Mouse (Mus musculus) T-helper 2 cell (primary cell): ENCODE measurements around the gene L3mbtl1.
"Not testable (repeated sequence)": the region's sequence is repeated elsewhere in the genome, so short reads cannot be mapped to it uniquely, and the experiment has no call there.

Source experiments
- in situ Hi-C: fragments of 300-600 bp; cut with MboI, MseI; formaldehyde crosslinking; loops from one replicate; pipeline ENCODE4 v1.15.1; 2025; ENCODE audit warnings: high pct_unique_total_duplicates

The L3mbtl1 gene

DNA sequence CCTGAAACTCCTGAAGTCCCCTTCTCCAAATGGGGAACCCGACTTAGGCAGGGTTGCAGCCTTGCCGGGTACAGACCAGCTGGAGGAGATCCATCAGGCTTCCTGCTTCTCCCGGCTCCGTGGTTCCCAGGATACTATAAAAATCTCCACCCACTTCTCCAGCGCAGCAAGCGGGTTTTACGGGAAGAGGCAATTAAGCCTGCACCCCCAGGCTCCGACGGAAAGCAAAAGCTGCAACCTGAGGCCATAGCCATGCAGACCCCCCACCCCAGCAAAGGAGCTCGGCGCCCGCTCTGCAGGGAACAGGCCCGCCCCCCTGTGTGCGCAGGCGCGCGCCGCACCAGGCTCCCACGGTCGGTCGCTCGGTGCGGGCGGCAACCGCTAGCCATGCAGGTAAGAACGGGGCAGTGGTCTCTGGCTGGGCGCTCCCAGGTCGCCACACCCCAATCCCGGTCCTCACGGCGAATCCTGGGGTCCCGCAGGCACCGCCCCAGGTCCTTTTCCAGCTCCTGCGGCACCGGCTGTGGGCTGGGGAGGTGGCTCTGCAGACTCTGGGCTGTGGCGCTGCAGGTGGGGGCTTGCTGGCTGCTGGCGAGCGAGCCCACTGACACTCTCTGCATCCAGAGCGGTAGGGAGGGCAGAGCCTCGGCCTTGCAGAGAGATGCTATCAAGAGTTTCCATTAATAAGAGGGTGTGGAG, at the start of gene L3mbtl1:
Gene L3mbtl1, plus strand, starts transcription at position 325 of the 699 bp plus-strand sequence.
- in situ Hi-C loops = no loop called here

DNA sequence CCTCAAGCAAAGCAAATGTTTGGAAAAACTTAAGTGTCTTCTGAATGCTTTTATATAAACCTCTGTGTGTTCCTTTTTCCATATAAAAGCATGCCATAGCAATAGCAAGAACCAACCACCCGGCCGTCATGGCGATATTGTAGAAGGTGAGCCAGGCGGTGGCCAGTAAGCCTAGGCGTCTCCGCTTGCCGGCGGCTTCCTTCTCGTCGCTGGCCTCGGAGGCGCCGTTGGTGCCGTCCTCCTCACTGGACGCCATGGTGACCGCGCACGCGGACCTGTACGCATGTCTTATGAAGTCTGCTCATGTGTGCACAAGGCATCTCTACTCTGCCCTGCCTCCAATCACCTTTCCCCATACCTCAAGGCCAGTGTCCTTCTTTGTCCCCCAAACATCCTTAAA, 44.0 kb upstream of the L3mbtl1 start:
- in situ Hi-C loops = not testable (repeated sequence)

DNA sequence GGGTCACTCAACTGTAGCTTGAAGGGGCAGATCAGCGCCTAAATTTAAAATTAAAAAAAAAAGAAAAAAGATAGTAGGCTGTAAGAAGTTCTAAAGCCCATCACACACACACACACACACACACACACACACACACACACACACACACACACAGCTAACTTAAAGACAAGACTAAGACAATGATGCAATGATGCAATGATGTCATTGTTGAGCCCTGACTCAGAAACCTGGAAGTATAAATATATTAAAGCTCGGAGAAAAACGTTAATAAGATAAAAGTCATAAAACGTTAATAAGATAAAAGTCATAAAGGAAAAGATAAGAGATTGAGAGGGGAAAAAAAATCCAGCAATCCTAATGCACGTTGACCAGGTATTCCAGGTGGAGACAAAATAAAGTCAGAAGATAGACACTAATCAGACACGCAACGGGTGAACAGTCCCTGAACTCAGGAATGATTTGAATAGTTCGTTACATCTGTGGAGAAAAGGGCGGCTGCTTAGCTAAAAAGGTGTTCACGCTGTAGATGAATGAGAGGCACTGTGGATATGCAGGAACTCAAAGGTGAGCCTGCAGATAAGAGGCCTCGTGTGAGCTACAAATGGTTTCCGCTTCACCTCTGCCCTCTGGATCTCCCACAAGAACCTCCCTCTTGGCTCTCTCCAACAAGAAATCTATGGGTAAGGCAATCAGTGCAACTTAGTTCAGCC, 43.2 kb upstream of the L3mbtl1 start:
- in situ Hi-C loops = no loop called here

DNA sequence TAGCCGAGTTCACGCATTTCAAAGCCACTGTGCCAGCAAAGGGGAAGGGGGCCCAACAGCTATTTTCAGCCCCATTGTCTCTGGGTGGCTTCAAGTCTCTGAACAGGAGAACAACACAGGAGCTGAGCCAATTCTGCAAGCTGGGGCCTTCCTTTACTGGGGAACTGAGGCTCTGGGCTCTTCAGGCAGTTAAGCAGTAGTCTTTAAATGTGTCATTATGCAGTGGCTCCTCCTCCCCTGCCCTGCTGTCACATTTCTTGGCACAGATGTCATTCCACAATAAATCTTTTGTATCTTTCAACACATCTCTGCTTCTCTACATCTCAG, 42.7 kb upstream of the L3mbtl1 start:
- in situ Hi-C loops = no loop called here

DNA sequence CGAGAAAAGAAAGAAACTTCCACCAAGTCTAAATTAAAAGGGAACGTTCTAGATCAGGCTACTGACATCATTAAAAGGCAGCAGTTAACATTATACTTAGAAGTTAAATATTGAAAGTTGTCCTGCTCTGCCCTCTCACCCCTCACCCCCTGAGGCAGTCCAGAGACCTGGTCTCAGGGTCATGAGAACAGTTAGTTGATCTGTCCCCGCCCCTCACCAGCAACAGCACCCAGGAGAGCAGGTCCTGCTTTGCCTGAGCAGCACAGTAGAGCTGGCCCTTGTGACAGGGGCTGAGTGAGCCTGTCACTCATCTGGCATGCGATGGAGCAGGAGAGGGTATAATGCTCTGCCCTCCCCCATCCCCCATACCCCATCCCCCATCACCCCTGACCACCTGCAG, 37.4 kb upstream of the L3mbtl1 start:
- in situ Hi-C loops = no loop called here

DNA sequence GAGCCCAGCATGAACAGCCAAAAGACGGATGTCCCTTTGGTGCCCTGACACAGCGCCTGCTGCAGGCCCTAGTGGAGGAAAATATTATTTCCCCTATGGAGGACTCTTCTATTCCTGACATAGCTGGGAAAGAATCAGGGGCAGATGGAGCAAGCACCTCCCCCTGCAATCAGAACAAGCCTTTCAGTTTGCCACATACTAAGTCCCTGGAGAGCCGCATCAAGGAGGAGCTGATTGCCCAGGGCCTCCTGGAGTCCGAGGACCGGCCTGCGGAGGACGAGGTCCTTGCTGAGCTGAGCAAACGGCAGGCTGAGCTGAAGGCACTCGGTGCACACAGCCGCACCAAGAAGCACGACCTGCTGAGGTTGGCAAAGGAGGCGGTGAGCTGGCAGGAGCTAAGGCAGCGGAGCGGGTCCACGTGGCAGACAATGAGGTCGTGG, 35.2 kb upstream of the L3mbtl1 start:
- in situ Hi-C loops = no loop called here

DNA sequence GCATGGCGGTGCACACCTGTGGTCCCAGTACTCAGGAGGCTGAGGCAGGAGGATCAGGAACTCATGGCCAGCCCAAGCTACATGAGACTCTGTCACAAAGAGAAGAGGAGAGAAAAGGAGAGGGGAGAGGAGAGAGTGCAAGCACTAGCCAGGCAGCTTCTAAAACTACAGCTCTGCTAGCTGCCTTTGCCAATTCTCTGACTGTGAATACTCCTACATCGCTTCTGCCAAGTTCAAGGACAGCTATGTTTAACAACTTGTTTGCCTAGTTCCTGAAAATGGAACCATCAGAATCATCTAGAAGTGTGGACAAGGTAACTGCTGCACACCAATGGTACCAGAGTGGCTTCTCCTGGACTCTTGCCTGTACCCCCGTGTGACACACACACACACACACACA, 29.2 kb upstream of the L3mbtl1 start:
- in situ Hi-C loops = no loop called here

DNA sequence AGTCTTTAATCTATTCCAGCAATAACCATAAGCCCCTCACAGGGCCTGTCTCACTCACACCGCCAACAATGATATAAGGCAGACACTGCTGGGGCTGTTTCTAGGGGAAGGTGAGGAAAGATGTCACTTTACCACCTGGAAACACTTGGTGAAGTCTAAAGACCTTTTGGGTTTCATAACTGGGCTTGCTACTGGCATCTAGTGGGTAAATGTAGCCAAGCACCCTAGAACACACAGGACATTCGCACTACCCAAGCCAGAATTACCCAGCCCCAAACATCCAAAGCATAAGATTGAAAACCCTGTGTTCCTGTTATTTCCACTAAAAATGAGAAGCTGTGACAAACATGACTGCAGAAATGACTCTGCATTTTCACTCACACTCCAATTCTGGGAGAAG, 28.8 kb upstream of the L3mbtl1 start:
- in situ Hi-C loops = no loop called here

DNA sequence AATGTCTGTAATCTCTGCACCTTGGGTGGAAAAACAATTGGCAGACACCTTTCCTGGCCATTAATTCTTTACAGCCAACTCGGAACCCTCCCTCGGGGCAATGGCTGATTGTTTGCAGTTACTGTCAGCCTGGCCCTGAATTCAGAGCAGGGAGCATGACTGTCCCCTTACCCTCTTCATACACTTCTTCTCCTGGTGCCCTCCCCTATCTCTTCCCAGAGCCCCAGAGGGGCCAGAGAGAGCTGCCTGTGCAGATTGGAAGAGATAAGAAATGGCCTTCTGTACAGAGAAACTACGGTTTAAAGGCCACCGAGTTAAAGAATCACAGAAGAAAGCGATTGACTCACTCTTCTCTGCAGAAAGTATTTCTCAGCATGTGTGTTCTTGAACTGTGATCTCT, 23.3 kb upstream of the L3mbtl1 start:
- in situ Hi-C loops = loop anchor here (5.0 kb wide), 2 partner anchors 92 to 412 kb away; no protein-coding TSS in a partner anchor

DNA sequence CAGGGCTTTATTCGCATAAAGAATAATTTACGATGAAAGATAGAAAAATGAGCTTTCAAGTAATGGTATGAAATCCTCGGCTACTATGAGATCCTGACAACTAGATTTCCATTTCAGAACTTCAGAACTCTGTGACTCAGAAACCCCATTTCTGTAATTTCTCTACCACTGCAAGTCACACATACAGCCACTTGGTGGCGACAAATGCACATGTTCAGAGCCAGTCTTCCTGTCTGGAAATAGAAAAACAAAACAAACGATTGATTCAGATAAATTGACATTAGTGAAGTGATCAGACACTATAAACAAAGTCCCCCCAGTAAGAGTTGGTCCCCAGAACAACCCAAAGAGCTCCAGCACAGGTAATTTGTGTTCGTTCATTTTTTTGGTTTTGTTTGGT, 21.1 kb upstream of the L3mbtl1 start:
- in situ Hi-C loops = loop anchor here (5.0 kb wide), 2 partner anchors 90 to 410 kb away; no protein-coding TSS in a partner anchor

DNA sequence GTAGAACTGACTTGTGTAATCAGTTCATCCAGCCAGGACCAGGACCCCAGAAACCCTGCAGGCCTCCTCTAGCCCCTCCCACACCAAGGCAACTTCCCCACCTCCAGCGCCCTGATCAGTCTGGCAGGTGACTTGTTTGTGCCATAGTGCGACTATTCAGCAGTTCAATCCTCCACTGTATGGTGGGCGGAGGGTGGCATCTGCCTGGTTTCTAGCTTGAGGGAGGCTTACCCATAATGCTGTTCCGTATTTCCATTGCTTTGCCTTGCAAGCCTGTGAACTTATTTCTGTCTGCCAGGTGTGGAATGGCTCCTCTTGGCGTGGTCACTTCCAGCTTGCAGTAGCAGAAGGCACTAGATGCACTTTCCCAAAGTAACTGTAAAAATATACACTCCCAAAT, 20.4 kb upstream of the L3mbtl1 start:
- in situ Hi-C loops = loop anchor here (5.0 kb wide), 2 partner anchors 89 to 409 kb away; no protein-coding TSS in a partner anchor

DNA sequence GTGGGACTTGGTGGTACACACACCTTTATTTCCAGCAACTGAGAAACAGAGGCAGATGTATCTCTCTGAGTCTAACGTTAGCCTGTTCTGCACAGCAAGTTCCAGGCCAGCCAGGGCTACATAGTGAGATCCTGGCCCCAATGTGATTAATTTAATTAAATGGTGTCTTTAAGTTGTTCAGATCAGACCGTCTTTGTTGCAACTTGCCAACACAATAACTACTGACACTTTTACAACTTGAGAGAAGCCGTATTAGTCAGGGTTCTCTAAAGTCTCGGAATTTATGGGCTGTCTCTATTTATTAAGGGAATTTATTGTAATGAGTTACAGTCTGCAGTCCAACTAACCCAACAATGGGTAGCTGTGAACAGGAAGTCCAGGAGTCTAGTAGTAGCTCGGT, 19.1 kb upstream of the L3mbtl1 start:
- in situ Hi-C loops = loop anchor here (5.0 kb wide), 2 partner anchors 88 to 408 kb away; no protein-coding TSS in a partner anchor

DNA sequence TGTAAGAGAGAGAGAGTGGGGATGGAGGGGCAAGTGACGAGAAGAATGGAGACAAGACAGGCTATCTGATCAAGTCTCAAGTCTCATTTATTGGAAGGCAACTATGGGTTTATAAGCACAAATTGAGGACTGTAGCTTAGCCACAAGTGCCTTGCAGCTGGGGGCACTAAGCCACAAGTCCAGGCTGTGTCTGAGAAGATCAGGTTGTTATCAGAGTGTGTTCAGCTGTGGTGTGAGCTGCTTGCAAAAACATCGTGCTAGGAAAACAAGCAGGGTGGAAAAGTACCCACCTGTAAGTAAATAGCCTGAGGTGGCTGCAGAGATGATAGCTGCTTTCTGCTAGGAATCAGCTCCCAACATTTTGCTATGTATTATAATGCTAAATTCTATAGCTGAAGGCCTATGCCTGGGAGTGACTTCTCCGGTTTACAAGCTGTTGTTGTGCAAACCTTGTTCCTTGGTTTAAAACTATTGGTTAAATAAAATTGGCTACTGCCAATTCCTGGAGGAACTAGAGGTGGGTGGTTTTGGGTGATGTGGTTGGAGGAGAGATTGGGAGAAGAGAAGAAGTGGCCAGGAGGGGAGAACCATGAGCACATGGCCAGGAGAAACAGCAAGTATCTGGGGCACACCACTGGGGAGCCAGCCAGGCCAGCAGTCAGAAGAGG, 15.2 kb upstream of the L3mbtl1 start:
- in situ Hi-C loops = no loop called here

DNA sequence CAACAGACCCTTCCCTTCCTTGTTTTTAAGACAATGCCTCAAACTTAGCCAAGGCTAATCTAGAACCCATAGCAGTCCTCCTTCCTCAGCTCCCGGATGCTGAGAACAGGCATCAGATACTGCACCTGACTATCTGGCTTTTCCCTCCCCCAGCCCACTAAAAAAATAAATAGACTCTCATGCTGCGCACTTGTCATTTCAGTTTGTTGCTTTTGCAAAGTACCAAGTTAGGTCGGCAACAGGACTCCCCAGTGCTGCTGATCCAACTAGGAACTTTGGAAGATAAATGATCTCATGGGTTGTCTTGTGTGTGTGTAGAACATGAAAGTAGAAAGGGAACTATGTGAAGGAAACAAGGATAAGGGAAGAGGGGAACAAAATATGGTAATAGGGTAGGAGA, 13.6 kb upstream of the L3mbtl1 start:
- in situ Hi-C loops = loop anchor here (5.0 kb wide), 1 partner anchor 123 kb away; the partner anchor contains the start of gene Mybl2

DNA sequence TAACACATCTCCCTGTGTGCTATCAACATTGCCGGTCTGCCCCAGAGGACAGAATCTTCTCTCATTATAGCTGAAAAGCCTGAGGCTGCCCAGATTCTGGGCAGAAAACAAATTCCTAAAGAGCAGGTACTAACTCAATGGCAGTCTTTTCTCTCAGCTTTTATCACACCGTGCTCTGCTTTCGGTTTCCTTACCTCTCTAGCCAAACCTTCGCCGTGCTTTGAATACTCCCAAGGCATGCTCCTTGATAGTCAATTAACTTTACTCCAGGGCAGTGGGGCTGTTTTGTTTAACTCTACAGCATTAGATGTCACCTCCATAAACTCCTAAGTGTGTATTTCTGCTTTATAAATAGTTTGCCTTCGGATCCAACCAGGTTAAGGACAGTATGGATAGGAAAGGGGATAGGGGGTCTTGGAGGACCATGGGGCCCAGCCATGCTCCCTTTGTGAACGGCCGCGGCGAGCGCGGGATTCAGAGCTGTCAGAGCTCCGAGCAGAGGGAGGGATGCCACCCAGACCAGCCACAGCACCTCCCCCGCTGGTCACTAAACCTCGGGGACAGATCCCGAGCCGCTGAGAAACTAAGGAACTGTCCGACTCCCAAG, 12.7 kb upstream of the L3mbtl1 start:
- in situ Hi-C loops = loop anchor here (5.0 kb wide), 1 partner anchor 122 kb away; the partner anchor contains the start of gene Mybl2

DNA sequence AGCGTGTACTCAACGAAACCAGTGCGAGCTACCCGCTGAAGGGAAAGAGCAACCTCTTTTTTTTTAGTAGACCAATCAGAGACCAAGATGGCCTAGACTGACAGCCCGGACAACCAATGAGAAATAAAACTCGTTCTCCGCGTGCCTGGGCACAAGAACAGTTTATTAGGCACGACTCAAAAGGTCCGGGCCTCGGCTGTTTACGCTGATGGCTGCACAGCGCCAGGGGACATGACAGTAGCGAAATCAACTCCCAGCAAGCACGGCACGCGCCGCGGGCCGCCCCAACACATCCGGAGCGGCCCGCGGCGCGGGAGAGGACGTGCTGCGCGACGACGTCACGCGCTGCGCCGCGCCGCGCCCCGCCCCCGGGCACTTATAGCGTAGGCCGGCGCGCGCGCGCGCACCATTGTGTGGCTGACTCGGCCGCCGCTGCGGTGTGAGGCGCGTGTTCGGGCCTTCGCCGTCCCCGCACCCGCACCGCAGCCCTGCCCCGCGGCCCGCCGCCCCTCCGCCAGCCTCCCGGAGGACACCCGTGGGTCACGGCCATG, 12.1 kb upstream of the L3mbtl1 start, which contains the start of gene Srsf6:
Gene Srsf6, plus strand, starts transcription at position 406 of the 551 bp plus-strand sequence.
- in situ Hi-C loops = loop anchor here (5.0 kb wide), 1 partner anchor 121 kb away; the partner anchor contains the start of gene Mybl2

DNA sequence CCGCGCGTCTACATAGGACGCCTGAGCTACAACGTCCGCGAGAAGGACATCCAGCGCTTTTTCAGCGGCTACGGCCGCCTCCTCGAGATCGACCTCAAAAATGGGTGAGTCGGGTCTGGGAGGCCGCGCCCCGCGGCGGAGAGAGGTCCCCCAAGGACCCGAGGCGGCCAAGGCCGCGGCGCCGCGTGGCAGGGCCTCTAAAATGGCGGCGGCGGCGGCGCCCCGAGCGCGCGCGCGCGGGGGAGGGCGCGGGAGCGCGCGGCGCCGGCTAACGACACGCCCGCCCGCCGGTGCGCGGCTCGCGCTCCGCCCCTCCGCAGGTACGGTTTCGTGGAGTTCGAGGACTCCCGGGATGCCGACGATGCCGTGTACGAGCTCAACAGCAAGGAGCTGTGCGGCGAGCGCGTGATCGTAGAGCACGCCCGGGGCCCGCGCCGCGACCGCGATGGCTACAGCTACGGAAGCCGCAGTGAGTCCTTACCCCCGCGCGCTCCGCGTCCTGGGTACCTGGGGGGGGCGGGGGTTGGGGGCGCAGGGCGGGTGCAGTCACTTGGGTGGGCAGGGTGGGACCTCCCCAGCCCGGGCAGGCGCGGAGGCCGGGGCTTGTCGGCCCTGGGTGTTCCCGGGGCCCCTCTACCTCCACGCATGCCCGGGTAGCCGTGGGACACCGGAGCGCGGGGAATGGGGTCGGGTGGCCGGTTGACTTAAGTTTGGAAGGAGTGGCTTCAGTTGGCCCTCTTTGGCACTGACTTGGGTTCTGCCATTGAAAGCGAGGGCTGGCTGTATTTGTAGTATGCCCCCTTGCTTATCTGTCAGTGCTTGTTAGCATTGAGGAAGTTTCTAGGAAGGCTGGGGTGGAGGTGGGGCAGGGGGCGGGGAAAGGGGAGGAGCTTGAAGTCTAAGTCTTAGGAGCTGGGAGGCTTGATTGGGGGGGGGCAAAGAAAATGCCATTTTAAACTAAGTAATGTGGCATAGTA, 11.3 kb upstream of the L3mbtl1 start:
- in situ Hi-C loops = loop anchor here (5.0 kb wide), 1 partner anchor 120 kb away; the partner anchor contains the start of gene Mybl2

DNA sequence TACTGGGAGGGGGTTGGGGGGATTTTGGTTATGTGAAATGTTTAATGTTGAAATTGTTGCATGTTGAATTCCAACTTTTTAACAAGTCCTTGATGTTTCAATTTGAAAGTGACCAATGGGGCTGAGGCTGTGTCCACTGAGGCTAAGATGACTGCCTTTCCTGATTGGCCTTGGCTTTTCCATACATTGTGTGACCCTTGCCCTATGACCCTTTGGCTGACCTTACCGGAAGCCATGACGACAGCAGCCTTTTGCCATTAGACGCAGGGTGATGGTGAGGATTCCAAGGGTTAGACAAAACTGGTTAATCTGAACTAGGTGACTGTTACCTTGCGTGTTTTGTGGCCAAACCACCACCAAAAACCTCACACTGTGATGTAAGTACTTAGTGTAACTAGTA, 10.6 kb upstream of the L3mbtl1 start:
- in situ Hi-C loops = loop anchor here (5.0 kb wide), 1 partner anchor 120 kb away; the partner anchor contains the start of gene Mybl2

DNA sequence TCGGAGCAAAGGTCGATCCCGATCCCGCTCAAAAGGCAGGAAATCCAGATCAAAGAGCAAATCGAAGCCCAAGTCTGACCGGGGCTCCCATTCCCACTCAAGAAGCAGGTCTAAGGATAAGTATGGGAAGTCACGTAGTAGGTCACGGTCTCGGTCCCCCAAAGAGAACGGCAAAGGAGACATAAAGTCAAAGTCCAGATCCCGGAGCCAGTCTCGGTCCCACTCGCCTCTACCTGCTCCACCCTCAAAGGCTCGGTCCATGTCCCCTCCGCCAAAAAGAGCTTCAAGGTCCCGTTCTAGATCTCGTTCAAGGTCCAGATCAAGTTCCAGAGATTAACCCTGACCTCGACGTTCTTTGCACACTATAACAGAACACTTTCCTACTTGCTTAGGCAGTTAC, 8.9 kb upstream of the L3mbtl1 start:
- in situ Hi-C loops = loop anchor here (5.0 kb wide), 1 partner anchor 118 kb away; the partner anchor contains the start of gene Mybl2

DNA sequence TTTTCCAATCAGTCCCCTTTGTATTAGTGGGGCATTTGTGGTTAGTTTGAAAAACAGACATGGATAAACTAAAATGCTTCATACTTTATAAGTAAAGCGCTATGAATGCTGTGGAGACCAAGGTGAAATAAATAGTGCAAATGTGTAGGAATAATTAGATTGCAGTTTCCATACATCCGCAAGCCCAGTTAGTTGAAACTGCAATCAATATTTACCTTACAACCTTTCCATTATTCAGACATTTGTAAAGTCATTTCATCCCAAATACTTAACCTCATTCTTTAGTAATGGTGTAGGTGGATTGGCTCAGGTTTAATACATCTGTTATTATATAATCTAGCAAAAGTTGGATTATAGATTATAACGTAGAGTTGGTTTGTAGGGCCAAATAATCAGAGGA, 7.6 kb upstream of the L3mbtl1 start:
- in situ Hi-C loops = no loop called here
